Mouse (Mus musculus) layer of hippocampus, postnatal 25 days (tissue): Measurements from ENCODE around the gene Olfr1257. TPM values are rescaled to one million over a fixed set of nuclear protein-coding genes. Genes with fewer than 3 reads are reported as not detected.
"Not testable (repeated sequence)": the region's sequence is repeated elsewhere in the genome, so short reads cannot be mapped to it uniquely, and the experiment has no call there.

ENCODE experiments used
- DNase-seq, 2 experiments: peaks; one replicate each; pipeline ENCODE4 v3.0.0; 2022; ENCODE audit warnings: mixed read lengths in 2 of 2, low spot score in 1 of 2; ENCODE audit errors: extremely low spot score in 1 of 2
- total RNA-seq, 2 experiments: library from RNA; stranded (reverse); gene quantifications; 2 replicates each; pipeline ENCODE4 v1.2.3; 2021

Olfr1257 gene
- not detected for total RNA-seq

DNA sequence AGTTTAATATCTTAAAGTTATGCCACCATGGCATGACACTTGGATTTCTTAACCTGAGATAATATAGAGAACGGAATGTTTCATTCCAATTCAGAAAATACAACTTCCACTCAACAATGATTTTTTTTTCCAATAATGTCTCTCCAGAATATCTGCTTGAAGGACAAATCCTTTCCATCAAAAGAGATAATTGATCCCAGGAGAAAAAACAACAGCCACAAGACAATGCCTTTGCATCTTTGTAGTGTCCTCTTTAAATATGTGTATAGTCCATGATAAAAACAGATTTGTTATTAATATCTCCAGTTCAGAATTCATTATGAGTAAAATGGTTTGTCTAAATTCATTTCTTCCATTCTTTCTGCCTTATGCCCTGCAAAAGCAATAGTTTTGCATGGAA, at the start of gene Olfr1257:
Olfr1257 (plus strand) TSS at position 301 of the 400 bp plus-strand sequence.
- DNase-seq: no peak

DNA sequence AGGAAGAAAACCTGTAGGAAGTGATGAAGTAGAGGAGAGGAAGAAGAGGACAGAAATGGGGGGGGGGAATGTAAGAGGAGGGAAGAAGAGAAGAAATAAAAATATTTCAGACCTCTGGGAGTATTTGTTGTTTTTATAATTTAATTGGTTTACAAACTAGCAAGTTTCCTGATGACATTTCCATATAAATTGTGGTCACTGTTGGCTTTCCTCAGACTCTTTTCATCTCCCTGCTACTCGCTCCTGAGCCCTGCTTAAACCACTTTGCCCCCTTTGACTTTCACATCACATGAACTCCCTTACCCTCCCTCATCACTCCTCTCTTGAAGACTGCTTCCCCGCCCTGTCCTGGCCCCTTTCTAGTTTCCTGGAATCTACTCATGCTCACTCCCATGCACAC, 36.8 kb upstream of the Olfr1257 start, which contains the start of gene Olfr1256:
Olfr1256 (minus strand) TSS at position 101 of the 400 bp plus-strand sequence.
- no peak for DNase-seq

DNA sequence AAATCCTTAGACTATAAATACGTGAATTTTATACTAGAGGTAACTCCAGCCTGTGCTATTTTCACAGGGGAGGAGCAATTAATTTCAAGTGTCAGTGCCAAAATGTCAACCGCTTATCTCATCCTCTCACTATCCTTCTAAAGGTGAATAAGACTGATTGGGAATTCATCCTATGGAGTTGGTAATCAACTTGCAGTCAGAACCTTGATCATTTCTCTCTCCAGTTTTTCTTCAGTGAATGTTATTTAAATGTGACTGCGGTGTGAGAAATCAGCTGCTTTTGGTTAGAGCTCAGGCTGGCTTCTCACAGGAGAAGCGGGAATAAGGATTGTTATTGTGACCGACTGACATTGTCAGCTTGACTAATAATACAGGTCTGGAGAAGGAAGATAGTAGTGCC, 30.1 kb upstream of the Olfr1257 start, which contains the start of gene Olfr48:
Olfr48 (minus strand) TSS at position 101 of the 400 bp plus-strand sequence.
- no peak for DNase-seq

DNA sequence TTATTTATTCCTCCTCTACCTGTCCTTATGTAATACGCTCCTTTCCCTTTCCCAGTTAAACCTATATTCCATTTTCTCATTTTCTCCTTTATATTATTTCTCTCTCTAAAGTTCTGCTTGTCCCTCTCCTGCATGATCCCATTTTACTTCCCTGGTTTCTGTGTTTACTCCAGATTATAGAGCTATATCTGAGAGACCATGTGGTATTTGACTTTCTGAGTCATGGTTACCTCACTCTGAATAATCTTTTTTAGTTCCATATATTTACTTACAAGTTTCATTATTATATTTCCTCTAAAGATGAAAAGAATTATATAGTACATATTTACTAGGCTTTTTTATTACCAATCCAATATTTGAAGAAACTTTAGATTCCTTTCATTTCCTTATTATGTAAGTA, 29.0 kb upstream of the Olfr1257 start:
- DNase-seq: no peak

GRCm38 (mm10) chr2:89912616-89913015, 34.4 kb downstream of the Olfr1257 start:
- DNase-seq: not testable (repeated sequence)

- DNase-seq: no peak
Observed at GRCm38 (mm10) chr2:89927009-89927408, 48.8 kb downstream of the Olfr1257 start, which contains the start of gene Olfr1258. Olfr1258 (plus strand) TSS chr2:89927309.

Other genes with a start within 250 kb of the Olfr1257 start
- gene Olfr1249, start 243.5 kb upstream of the Olfr1257 start, total RNA-seq: not detected
- gene Olfr1250, start 217.0 kb upstream of the Olfr1257 start, total RNA-seq: not detected
- not detected for gene Olfr1251, start 206.5 kb upstream of the Olfr1257 start, total RNA-seq
- gene Olfr1252, start 153.4 kb upstream of the Olfr1257 start, total RNA-seq: not detected
- gene Olfr1253, start 121.3 kb upstream of the Olfr1257 start, total RNA-seq: not detected
- not detected for gene Olfr1254, start 84.8 kb upstream of the Olfr1257 start, total RNA-seq
- gene Olfr1255, start 66.4 kb upstream of the Olfr1257 start, total RNA-seq: not detected
- gene Olfr1256, start 36.9 kb upstream of the Olfr1257 start, total RNA-seq: not detected
- gene Olfr48, start 30.2 kb upstream of the Olfr1257 start, total RNA-seq: not detected
- not detected for gene Olfr1258, start 48.9 kb downstream of the Olfr1257 start, total RNA-seq
- gene Olfr1259, start 70.2 kb downstream of the Olfr1257 start, total RNA-seq: not detected
- not detected for gene Olfr1260, start 95.9 kb downstream of the Olfr1257 start, total RNA-seq
- gene Olfr1261, start 112.8 kb downstream of the Olfr1257 start, total RNA-seq: not detected
- gene Olfr1262, start 121.7 kb downstream of the Olfr1257 start, total RNA-seq: not detected
- gene Olfr1263, start 133.7 kb downstream of the Olfr1257 start, total RNA-seq: not detected
- not detected for gene Olfr1264, start 147.1 kb downstream of the Olfr1257 start, total RNA-seq
- gene Olfr1265, start 156.9 kb downstream of the Olfr1257 start, total RNA-seq: not detected
- gene Olfr140, start 185.2 kb downstream of the Olfr1257 start, total RNA-seq: not detected
- not detected for gene Olfr1269, start 243.0 kb downstream of the Olfr1257 start, total RNA-seq